Mouse (Mus musculus) adrenal gland, adult 2 months (tissue): ENCODE results near the gene Adamts12. TPM values are rescaled to one million over a fixed set of nuclear protein-coding genes. Genes with fewer than 3 reads are reported as not detected.

ENCODE experiments used
- DNase-seq: peaks from one replicate; pipeline ENCODE4 v3.0.0; 2021
- polyA plus RNA-seq: library from polyadenylated mRNA; depleted of rRNA; stranded (reverse); fragments of >200 nt; gene quantifications from 2 replicates; pipeline ENCODE4 v1.2.3, GENCODE M21; 2012
- total RNA-seq, 2 experiments: library from RNA; stranded (reverse); gene quantifications; 2 replicates each; pipeline ENCODE4 v1.2.3; 2021

Adamts12 gene
- total and polyA plus RNA-seq, 3 experiments: 0.40 to 4.0 (median 3.8) TPM

- no peak for DNase-seq
These were observed 94.8 kb downstream of the Adamts12 start for GRCm38 (mm10) chr15:11159386-11159785.

GRCm38 (mm10) chr15:11160759-11161158 is 96.2 kb downstream of the Adamts12 start:
- DNase-seq: no peak

GRCm38 (mm10) chr15:11165883-11166282 is 101.3 kb downstream of the Adamts12 start:
- DNase-seq: no peak

GRCm38 (mm10) chr15:11173884-11174470 is 109.4 kb downstream of the Adamts12 start:
- DNase-seq: no peak

- DNase-seq: no peak
These were observed 110.3 kb downstream of the Adamts12 start for GRCm38 (mm10) chr15:11174842-11175241.

GRCm38 (mm10) chr15:11177448-11177847 is 112.9 kb downstream of the Adamts12 start:
- DNase-seq: no peak

GRCm38 (mm10) chr15:11179751-11180169 is 115.2 kb downstream of the Adamts12 start:
- DNase-seq: no peak

- no peak for DNase-seq
These were observed 122.1 kb downstream of the Adamts12 start for GRCm38 (mm10) chr15:11186711-11187110.

- DNase-seq: no peak
These were observed 125.9 kb downstream of the Adamts12 start for GRCm38 (mm10) chr15:11190447-11190846.

- no peak for DNase-seq
These were observed 128.2 kb downstream of the Adamts12 start for GRCm38 (mm10) chr15:11192762-11193161.

- DNase-seq: no peak
These were observed 132.5 kb downstream of the Adamts12 start for GRCm38 (mm10) chr15:11197051-11197450.

- no peak for DNase-seq
These were observed 133.7 kb downstream of the Adamts12 start for GRCm38 (mm10) chr15:11198246-11198795.

GRCm38 (mm10) chr15:11203084-11203483 is 138.5 kb downstream of the Adamts12 start:
- DNase-seq: no peak

- no peak for DNase-seq
These were observed 140.3 kb downstream of the Adamts12 start for GRCm38 (mm10) chr15:11204934-11205333.

- no peak for DNase-seq
These were observed 146.4 kb downstream of the Adamts12 start for GRCm38 (mm10) chr15:11210976-11211375.

- DNase-seq: no peak
These were observed 169.5 kb downstream of the Adamts12 start for GRCm38 (mm10) chr15:11233906-11234632.

- DNase-seq: no peak
These were observed 175.8 kb downstream of the Adamts12 start for GRCm38 (mm10) chr15:11240406-11240805.

- no peak for DNase-seq
These were observed 176.7 kb downstream of the Adamts12 start for GRCm38 (mm10) chr15:11241288-11241687.

GRCm38 (mm10) chr15:11246402-11246801 is 181.8 kb downstream of the Adamts12 start:
- DNase-seq: no peak

- DNase-seq: no peak
These were observed 214.9 kb downstream of the Adamts12 start for GRCm38 (mm10) chr15:11279273-11280080.

GRCm38 (mm10) chr15:11280689-11281264 is 216.2 kb downstream of the Adamts12 start:
- no peak for DNase-seq

GRCm38 (mm10) chr15:11283171-11283570 is 218.6 kb downstream of the Adamts12 start:
- no peak for DNase-seq
